Mouse (Mus musculus) hindbrain, embryonic 10.5 days (tissue): ENCODE results near the gene Cdyl. TPM values are rescaled to one million over a fixed set of nuclear protein-coding genes. Genes with fewer than 3 reads are reported as not detected.

Experiments used
- DNase-seq: peaks from one replicate; pipeline ENCODE4 v3.0.0-alpha.2; 2017; ENCODE audit warnings: low spot score
- H3K27ac ChIP-seq: fragments of 300-500 bp; sonication (generic); 2 replicates; pipeline ENCODE4 v1.5.1; 2016; ENCODE audit warnings: mild to moderate bottlenecking, moderate library complexity
- H3K27me3 ChIP-seq: fragments of 300-500 bp; sonication (generic); 2 replicates; pipeline ENCODE4 v1.6.1; 2016; ENCODE audit warnings: mild to moderate bottlenecking; ENCODE audit not compliant: poor library complexity, insufficient read depth, severe bottlenecking
- H3K36me3 ChIP-seq: fragments of 300-500 bp; sonication (generic); 2 replicates; pipeline ENCODE4 v1.6.1; 2016; ENCODE audit warnings: mild to moderate bottlenecking, moderate library complexity
- H3K4me1 ChIP-seq: fragments of 300-500 bp; sonication (generic); replicated peaks from 2 replicates; pipeline ENCODE4 v1.6.1; 2016; ENCODE audit warnings: mild to moderate bottlenecking
- H3K4me3 ChIP-seq: fragments of 300-500 bp; sonication (generic); 2 replicates; pipeline ENCODE4 v1.5.1; 2016; ENCODE audit warnings: mild to moderate bottlenecking, moderate library complexity
- H3K9me3 ChIP-seq: fragments of 300-500 bp; sonication (generic); 2 replicates; pipeline ENCODE4 v1.6.1; 2016; ENCODE audit warnings: mild to moderate bottlenecking, moderate library complexity
- WGBS: fragments of 180-500 bp; shearing (Covaris S2); methylation state at CpG from one replicate; pipeline ENCODE4 v1.1.7; 2016; 5-methylcytosine and 5-hydroxymethylcytosine counted together
- polyA plus RNA-seq: library from polyadenylated mRNA; unstranded; fragments of >200 nt; fragmentation: Nextera tagmentation; extraction: Ambion mirVana; gene quantifications from 2 replicates; pipeline ENCODE4 v1.2.1, GENCODE M21; 2016

Cdyl gene
- 11.4 and 12.4 TPM in 2 replicates for polyA plus RNA-seq

- Histone ChIP-seq H3K36me3 (no peaks in the 10 kb centered on the region), H3K27ac (no peak within 1 kb of the TSS), H3K27me3 (no peaks in the 10 kb centered on the region), H3K4me1 (no peaks in the 10 kb centered on the region), H3K9me3 (no peaks in the 10 kb centered on the region), H3K4me3 (no peak within 1 kb of the TSS)
- 77% methylated on average over 4 of the region's 4 CpGs for WGBS
- no peak for DNase-seq
Measured at GRCm38 (mm10) chr13:35659406-35659985, at the start of gene Cdyl. Cdyl (plus strand) TSS chr13:35659833.

- no peak overlapping the region for H3K4me3 ChIP-seq
- no peak overlapping the region for H3K27ac ChIP-seq
- no peaks in the 10 kb centered on the region for H3K9me3 ChIP-seq
- H3K4me1 ChIP-seq = no peaks in the 10 kb centered on the region
- no peaks in the 10 kb centered on the region for H3K36me3 ChIP-seq
- H3K27me3 ChIP-seq = no peaks in the 10 kb centered on the region
- DNase-seq = no peak
Measured at GRCm38 (mm10) chr13:35610718-35611117, 48.9 kb upstream of the Cdyl start.

- Histone ChIP-seq H3K4me1 (no peaks in the 10 kb centered on the region), H3K27me3 (no peaks in the 10 kb centered on the region), H3K4me3 (no peak overlapping the region), H3K9me3 (no peaks in the 10 kb centered on the region), H3K36me3 (no peaks in the 10 kb centered on the region), H3K27ac (no peak overlapping the region)
- no peak for DNase-seq
- 97% methylated on average over 1 of the region's 1 CpGs for WGBS
Measured at GRCm38 (mm10) chr13:35612506-35612905, 47.1 kb upstream of the Cdyl start.

- Histone ChIP-seq H3K27ac (no peak overlapping the region), H3K9me3 (no peaks in the 10 kb centered on the region), H3K4me1 (no peaks in the 10 kb centered on the region), H3K4me3 (no peak overlapping the region), H3K27me3 (no peaks in the 10 kb centered on the region), H3K36me3 (no peaks in the 10 kb centered on the region)
- 78% methylated on average over 4 of the region's 4 CpGs for WGBS
- DNase-seq = no peak
Measured at GRCm38 (mm10) chr13:35614832-35615479, 44.7 kb upstream of the Cdyl start.

- Histone ChIP-seq H3K27ac (no peak overlapping the region), H3K36me3 (no peaks in the 10 kb centered on the region), H3K9me3 (no peaks in the 10 kb centered on the region), H3K4me3 (no peak overlapping the region), H3K4me1 (no peaks in the 10 kb centered on the region), H3K27me3 (no peaks in the 10 kb centered on the region)
- DNase-seq = no peak
- 69% methylated on average over 4 of the region's 4 CpGs for WGBS
Measured at GRCm38 (mm10) chr13:35616524-35617099, 43.0 kb upstream of the Cdyl start.

- no peaks in the 10 kb centered on the region for H3K36me3 ChIP-seq
- no peak overlapping the region for H3K27ac ChIP-seq
- H3K27me3 ChIP-seq = no peaks in the 10 kb centered on the region
- no peak overlapping the region for H3K4me3 ChIP-seq
- no peaks in the 10 kb centered on the region for H3K4me1 ChIP-seq
- WGBS = 87% methylated on average over 2 of the region's 2 CpGs
- no peaks in the 10 kb centered on the region for H3K9me3 ChIP-seq
- DNase-seq = no peak
Measured at GRCm38 (mm10) chr13:35619356-35619755, 40.3 kb upstream of the Cdyl start.

GRCm38 (mm10) chr13:35620756-35621155 lies 38.9 kb upstream of the Cdyl start:
- Histone ChIP-seq H3K27me3 (no peaks in the 10 kb centered on the region), H3K27ac (no peak overlapping the region), H3K36me3 (no peaks in the 10 kb centered on the region), H3K4me3 (no peak overlapping the region), H3K4me1 (no peaks in the 10 kb centered on the region), H3K9me3 (no peaks in the 10 kb centered on the region)
- WGBS = 62% methylated on average over 1 of the region's 1 CpGs
- no peak for DNase-seq

- Histone ChIP-seq H3K4me1 (no peaks in the 10 kb centered on the region), H3K27me3 (no peaks in the 10 kb centered on the region), H3K4me3 (no peak overlapping the region), H3K9me3 (no peaks in the 10 kb centered on the region), H3K36me3 (no peaks in the 10 kb centered on the region), H3K27ac (no peak overlapping the region)
- WGBS = 90% methylated on average over 3 of the region's 3 CpGs
- DNase-seq = no peak
Measured at GRCm38 (mm10) chr13:35624831-35625230, 34.8 kb upstream of the Cdyl start.

GRCm38 (mm10) chr13:35625556-35625955 lies 34.1 kb upstream of the Cdyl start:
- no peaks in the 10 kb centered on the region for H3K36me3 ChIP-seq
- H3K4me1 ChIP-seq = no peaks in the 10 kb centered on the region
- no peak for DNase-seq
- H3K4me3 ChIP-seq = no peak overlapping the region
- H3K27me3 ChIP-seq = no peaks in the 10 kb centered on the region
- no peak overlapping the region for H3K27ac ChIP-seq
- H3K9me3 ChIP-seq = no peaks in the 10 kb centered on the region
- 83% methylated on average over 3 of the region's 3 CpGs for WGBS

GRCm38 (mm10) chr13:35627319-35627718 lies 32.3 kb upstream of the Cdyl start:
- Histone ChIP-seq H3K36me3 (no peaks in the 10 kb centered on the region), H3K27ac (no peak overlapping the region), H3K4me3 (no peak overlapping the region), H3K9me3 (no peaks in the 10 kb centered on the region), H3K4me1 (no peaks in the 10 kb centered on the region), H3K27me3 (no peaks in the 10 kb centered on the region)
- 88% methylated on average over 1 of the region's 1 CpGs for WGBS
- no peak for DNase-seq

- Histone ChIP-seq H3K4me1 (no peaks in the 10 kb centered on the region), H3K9me3 (peaks cover 4% of the 10 kb centered on the region; the same call in 1 of the 2 replicates), H3K36me3 (no peaks in the 10 kb centered on the region), H3K27me3 (no peaks in the 10 kb centered on the region), H3K4me3 (no peak overlapping the region), H3K27ac (no peak overlapping the region)
- no peak for DNase-seq
- WGBS = 81% methylated on average over 1 of the region's 1 CpGs
Measured at GRCm38 (mm10) chr13:35647132-35647823, 12.4 kb upstream of the Cdyl start.

- WGBS = 86% methylated on average over 11 of the region's 11 CpGs
- Histone ChIP-seq H3K27me3 (no peaks in the 10 kb centered on the region), H3K27ac (no peak overlapping the region), H3K4me1 (no peaks in the 10 kb centered on the region), H3K9me3 (peaks cover 4% of the 10 kb centered on the region; the same call in 1 of the 2 replicates), H3K4me3 (no peak overlapping the region), H3K36me3 (no peaks in the 10 kb centered on the region)
- no peak for DNase-seq
Measured at GRCm38 (mm10) chr13:35650284-35650872, 9.3 kb upstream of the Cdyl start.

- no peak for DNase-seq
- Histone ChIP-seq H3K27me3 (no peaks in the 10 kb centered on the region), H3K9me3 (no peaks in the 10 kb centered on the region), H3K27ac (no peak overlapping the region), H3K4me1 (no peaks in the 10 kb centered on the region), H3K4me3 (no peak overlapping the region), H3K36me3 (no peaks in the 10 kb centered on the region)
- 82% methylated on average over 4 of the region's 4 CpGs for WGBS
Measured at GRCm38 (mm10) chr13:35652851-35653250, 6.8 kb upstream of the Cdyl start.
